In genomic region chr7:62366730-62367129, GRCm38 (mm10) we compare ENCODE assay signal across 20 mouse cellular contexts. TPM values are rescaled to one million over a fixed set of nuclear protein-coding genes. Genes with fewer than 3 reads are reported as not detected.
DNase-seq lines count a peak whose midpoint lies in the region; ATAC-seq lines count a peak whose summit lies in the region.
"Had no signal": no experiment of that assay in that cellular context is flagged by ENCODE, and none has a peak within 500 bp of the region (broad histone marks: within the 10 kb centered on the region; RNA-seq: fewer than 3 reads in every experiment).

No protein-coding gene starts in this region.

- no peaks in the 10 kb centered on the region for H3K4me1 ChIP-seq in hindbrain, embryonic 11.5 days (replicated peaks; ENCODE audit: control insufficient read depth, insufficient read depth, low read length)
- no peaks in the 10 kb centered on the region for H3K4me1 ChIP-seq in hindbrain, embryonic 10.5 days (replicated peaks)
- no peaks in the 10 kb centered on the region for H3K4me1 ChIP-seq in hindbrain, embryonic 12.5 days
- H3K4me1 ChIP-seq in midbrain, embryonic 12.5 days = no peaks in the 10 kb centered on the region
- no peaks in the 10 kb centered on the region for H3K4me1 ChIP-seq in neural tube, embryonic 13.5 days (replicated peaks)
- H3K4me1 ChIP-seq: limb, embryonic 15.5 days; megakaryocyte, embryonic 14.5 days had no signal

- 74% methylated on average over 8 of the region's 8 CpGs for WGBS in hindbrain, embryonic 11.5 days
- WGBS in hindbrain, embryonic 10.5 days = 75% methylated on average over 8 of the region's 8 CpGs
- WGBS in hindbrain, embryonic 12.5 days = 60% methylated on average over 8 of the region's 8 CpGs
- WGBS in midbrain, embryonic 12.5 days = 63% methylated on average over 8 of the region's 8 CpGs
- WGBS in neural tube, embryonic 13.5 days = 60% methylated on average over 8 of the region's 8 CpGs

- H3K36me3 ChIP-seq in hindbrain, embryonic 11.5 days (ENCODE audit: control insufficient read depth, insufficient read depth, low read length) = no peaks in the 10 kb centered on the region
- no peaks in the 10 kb centered on the region for H3K36me3 ChIP-seq in hindbrain, embryonic 10.5 days
- H3K36me3 ChIP-seq in hindbrain, embryonic 12.5 days = no peaks in the 10 kb centered on the region
- H3K36me3 ChIP-seq in midbrain, embryonic 12.5 days = no peaks in the 10 kb centered on the region
- H3K36me3 ChIP-seq in neural tube, embryonic 13.5 days = no peaks in the 10 kb centered on the region
- H3K36me3 ChIP-seq: limb, embryonic 15.5 days had no signal

- H3K9me3 ChIP-seq in hindbrain, embryonic 11.5 days (ENCODE audit: control insufficient read depth, low read length) = no peaks in the 10 kb centered on the region
- H3K9me3 ChIP-seq in hindbrain, embryonic 10.5 days = peaks cover 7% of the 10 kb centered on the region; the same call in 1 of the 2 replicates
- no peaks in the 10 kb centered on the region; the same call in 1 of the 2 replicates for H3K9me3 ChIP-seq in hindbrain, embryonic 12.5 days (replicated peaks)
- H3K9me3 ChIP-seq in midbrain, embryonic 12.5 days = 0 out of 2 replicates have a peak, but pooled peaks cover 2% of the 10 kb centered on the region
- H3K9me3 ChIP-seq in neural tube, embryonic 13.5 days = no peaks in the 10 kb centered on the region; the same call in 1 of the 2 replicates
- H3K9me3 ChIP-seq: limb, embryonic 15.5 days; megakaryocyte, embryonic 14.5 days had no signal

- no peak overlapping the region for H3K4me3 ChIP-seq in hindbrain, embryonic 11.5 days (ENCODE audit: low read depth, low read length)
- H3K4me3 ChIP-seq in hindbrain, embryonic 10.5 days = no peak overlapping the region
- H3K4me3 ChIP-seq in hindbrain, embryonic 12.5 days = no peak overlapping the region; the same call in 1 of the 2 replicates
- no peak overlapping the region for H3K4me3 ChIP-seq in midbrain, embryonic 12.5 days
- peak overlapping the region; percentile 27 for H3K4me3 ChIP-seq in neural tube, embryonic 13.5 days
- H3K4me3 ChIP-seq: limb, embryonic 15.5 days; megakaryocyte, embryonic 14.5 days had no signal

- no peak overlapping the region for H3K4me2 ChIP-seq in hindbrain, embryonic 11.5 days (replicated peaks; ENCODE audit: low read depth, low read length)
- 0 out of 2 replicates have a peak overlapping the region, but pooled peaks have one; percentile 8 for H3K4me2 ChIP-seq in hindbrain, embryonic 12.5 days (replicated peaks)
- H3K4me2 ChIP-seq in midbrain, embryonic 12.5 days (replicated peaks) = no peak overlapping the region; the same call in 1 of the 2 replicates
- H3K4me2 ChIP-seq in neural tube, embryonic 13.5 days = peak overlapping the region; percentile 38
- H3K4me2 ChIP-seq: heart, embryonic 11.5 days; limb, embryonic 15.5 days; lung, embryonic 14.5 days had no signal

- 0 out of 2 replicates have a peak overlapping the region, but pooled peaks have one; percentile 49 for H3K27ac ChIP-seq in hindbrain, embryonic 11.5 days (ENCODE audit: low read depth, low read length)
- H3K27ac ChIP-seq in hindbrain, embryonic 10.5 days = no peak overlapping the region
- peak overlapping the region; percentile 69; the same call in 1 of the 2 replicates for H3K27ac ChIP-seq in hindbrain, embryonic 12.5 days
- peak overlapping the region; percentile 63 for H3K27ac ChIP-seq in midbrain, embryonic 12.5 days (replicated peaks)
- H3K27ac ChIP-seq in neural tube, embryonic 13.5 days (replicated peaks) = peak overlapping the region; percentile 80
- H3K27ac ChIP-seq: limb, embryonic 15.5 days; liver, embryonic 14.5 days had no signal

- DNase-seq in hindbrain, embryonic 11.5 days (ENCODE audit: low spot score) = no peak
- DNase-seq in hindbrain, embryonic 10.5 days (ENCODE audit: low spot score) = no peak
- no peak for DNase-seq in testis, postnatal 14 days (ENCODE audit: low spot score)
- no peak for DNase-seq in kidney, postnatal 25 days
- DNase-seq in kidney, postnatal 14 days = no peak
- DNase-seq: cerebellum, adult 18-20 months; cerebellum, postnatal 14 days; left cerebral cortex, postnatal 4 days; lung, embryonic 14.5 days; lung, postnatal 36 days had no signal

- H3K27me3 ChIP-seq in hindbrain, embryonic 11.5 days (ENCODE audit: control insufficient read depth, insufficient read depth, low read length) = no peaks in the 10 kb centered on the region
- no peaks in the 10 kb centered on the region for H3K27me3 ChIP-seq in hindbrain, embryonic 10.5 days (ENCODE audit: insufficient read depth, poor library complexity, severe bottlenecking)
- no peaks in the 10 kb centered on the region for H3K27me3 ChIP-seq in hindbrain, embryonic 12.5 days
- H3K27me3 ChIP-seq in midbrain, embryonic 12.5 days = no peaks in the 10 kb centered on the region
- H3K27me3 ChIP-seq in neural tube, embryonic 13.5 days = no peaks in the 10 kb centered on the region
- H3K27me3 ChIP-seq: limb, embryonic 15.5 days; megakaryocyte, embryonic 14.5 days had no signal

- H3K9ac ChIP-seq in hindbrain, embryonic 11.5 days (ENCODE audit: low read depth, low read length) = no peak overlapping the region
- no peak overlapping the region for H3K9ac ChIP-seq in hindbrain, embryonic 12.5 days
- H3K9ac ChIP-seq in midbrain, embryonic 12.5 days (replicated peaks) = no peak overlapping the region
- H3K9ac ChIP-seq in neural tube, embryonic 13.5 days = peak overlapping the region; percentile 60
- H3K9ac ChIP-seq: limb, embryonic 15.5 days; liver, embryonic 14.5 days; lung, embryonic 14.5 days had no signal

- ATAC-seq in hindbrain, embryonic 11.5 days (ENCODE audit: low FRiP score) = no peak
- peak; percentile 64; the same call in 1 of the 2 replicates for ATAC-seq in hindbrain, embryonic 12.5 days (ENCODE audit: low FRiP score)
- ATAC-seq in midbrain, embryonic 12.5 days (ENCODE audit: low FRiP score, low read depth) = no peak
- 0 out of 2 replicates have a peak, but pooled peaks have one; percentile 53 for ATAC-seq in neural tube, embryonic 13.5 days (ENCODE audit: low read depth)
- ATAC-seq: intestine, embryonic 16.5 days had no signal

RNA-seq across cellular contexts. Expression of gene Magel2, which starts 10.1 kb away (rescaled TPM):
- polyA plus RNA-seq in hindbrain, embryonic 11.5 days (2014; fragmentation: Nextera tagmentation; extraction: Ambion mirVana) = 9.5 and 11.3 TPM in 2 replicates
- 5.5 and 11.8 TPM in 2 replicates for polyA plus RNA-seq in hindbrain, embryonic 10.5 days (2016; fragmentation: Nextera tagmentation; extraction: Ambion mirVana)
- 17.5 and 18.0 TPM in 2 replicates for polyA plus RNA-seq in hindbrain, embryonic 12.5 days (2016; fragmentation: Nextera tagmentation; extraction: Ambion mirVana)
- polyA plus RNA-seq in midbrain, embryonic 12.5 days (2016; fragmentation: Nextera tagmentation; extraction: Ambion mirVana) = 14.6 and 20.2 TPM in 2 replicates
- 9.7 and 9.9 TPM in 2 replicates for polyA plus RNA-seq in neural tube, embryonic 13.5 days (2015; fragmentation: Nextera tagmentation; extraction: Ambion mirVana)
- polyA plus RNA-seq: large intestine, adult 2 months; urinary bladder, adult 2 months had no signal

RNA-seq across cellular contexts. Expression of gene Ndn, which starts 20.4 kb away (rescaled TPM):
- 214 and 229 TPM in 2 replicates for polyA plus RNA-seq in hindbrain, embryonic 11.5 days (2014; fragmentation: Nextera tagmentation; extraction: Ambion mirVana)
- polyA plus RNA-seq in hindbrain, embryonic 10.5 days (2016; fragmentation: Nextera tagmentation; extraction: Ambion mirVana) = 100 and 194 TPM in 2 replicates
- polyA plus RNA-seq in hindbrain, embryonic 12.5 days (2016; fragmentation: Nextera tagmentation; extraction: Ambion mirVana) = 275 and 288 TPM in 2 replicates
- polyA plus RNA-seq in midbrain, embryonic 12.5 days (2016; fragmentation: Nextera tagmentation; extraction: Ambion mirVana) = 232 and 251 TPM in 2 replicates
- 320 and 343 TPM in 2 replicates for polyA plus RNA-seq in neural tube, embryonic 13.5 days (2015; fragmentation: Nextera tagmentation; extraction: Ambion mirVana)

RNA-seq across cellular contexts. Expression of gene Mkrn3, which starts 53.2 kb away (rescaled TPM):
- 16.6 and 17.5 TPM in 2 replicates for polyA plus RNA-seq in hindbrain, embryonic 11.5 days (2014; fragmentation: Nextera tagmentation; extraction: Ambion mirVana)
- 15.4 and 15.5 TPM in 2 replicates for polyA plus RNA-seq in hindbrain, embryonic 10.5 days (2016; fragmentation: Nextera tagmentation; extraction: Ambion mirVana)
- 19.1 and 21.0 TPM in 2 replicates for polyA plus RNA-seq in hindbrain, embryonic 12.5 days (2016; fragmentation: Nextera tagmentation; extraction: Ambion mirVana)
- polyA plus RNA-seq in midbrain, embryonic 12.5 days (2016; fragmentation: Nextera tagmentation; extraction: Ambion mirVana) = 25.2 and 26.4 TPM in 2 replicates
- polyA plus RNA-seq in neural tube, embryonic 13.5 days (2015; fragmentation: Nextera tagmentation; extraction: Ambion mirVana) = 14.4 and 16.7 TPM in 2 replicates

Comparison
In these comparisons a context has a peak if more than half of its experiments do, and no peak if none do; other contexts are left out.
1. ATAC-seq: peak in hindbrain, embryonic 12.5 days (single experiment) and neural tube, embryonic 13.5 days (single experiment); none in hindbrain, embryonic 11.5 days (single experiment) and midbrain, embryonic 12.5 days (single experiment).
2. H3K4me2 ChIP-seq: peak in hindbrain, embryonic 12.5 days (single experiment) and neural tube, embryonic 13.5 days (single experiment); none in hindbrain, embryonic 11.5 days (single experiment) and midbrain, embryonic 12.5 days (single experiment).